Mouse (Mus musculus) retina, adult 2 months (tissue): ENCODE measurements around the gene Brap.
"Not testable (repeated sequence)": the region's sequence is repeated elsewhere in the genome, so short reads cannot be mapped to it uniquely, and the experiment has no call there.

Experiments
- DNase-seq: peaks from one replicate; pipeline ENCODE4 v3.0.0-alpha.2; 2012; ENCODE audit warnings: low read depth, low spot score

Gene Brap

GRCm38 (mm10) chr5:121668411-121668810, 8.0 kb downstream of the Brap start:
- DNase-seq = no peak

- DNase-seq = no peak
These were observed 10.0 kb downstream of the Brap start for GRCm38 (mm10) chr5:121670412-121670811.

GRCm38 (mm10) chr5:121682250-121682649, 21.9 kb downstream of the Brap start:
- DNase-seq = no peak

GRCm38 (mm10) chr5:121685495-121685894, 25.1 kb downstream of the Brap start:
- no peak for DNase-seq

- no peak for DNase-seq
These were observed 25.9 kb downstream of the Brap start for GRCm38 (mm10) chr5:121686113-121686898.

GRCm38 (mm10) chr5:121690482-121691211, 30.3 kb downstream of the Brap start:
- no peak for DNase-seq

- DNase-seq = not testable (repeated sequence)
These were observed 31.1 kb downstream of the Brap start for GRCm38 (mm10) chr5:121691436-121691835.

GRCm38 (mm10) chr5:121692897-121693296, 32.5 kb downstream of the Brap start:
- no peak for DNase-seq

- no peak for DNase-seq
These were observed 36.4 kb downstream of the Brap start for GRCm38 (mm10) chr5:121696761-121697160.

- DNase-seq = no peak
These were observed 39.5 kb downstream of the Brap start for GRCm38 (mm10) chr5:121699891-121700290.

- no peak for DNase-seq
These were observed 40.1 kb downstream of the Brap start for GRCm38 (mm10) chr5:121700496-121700895.

- no peak for DNase-seq
These were observed 40.9 kb downstream of the Brap start for GRCm38 (mm10) chr5:121701111-121701769.

- no peak for DNase-seq
These were observed 43.0 kb downstream of the Brap start for GRCm38 (mm10) chr5:121703341-121703740.

GRCm38 (mm10) chr5:121704512-121705248, 44.3 kb downstream of the Brap start:
- no peak for DNase-seq

- DNase-seq = no peak
These were observed 50.0 kb downstream of the Brap start for GRCm38 (mm10) chr5:121710402-121710801.

GRCm38 (mm10) chr5:121710851-121711173, 50.4 kb downstream of the Brap start:
- DNase-seq = no peak

GRCm38 (mm10) chr5:121711174-121711927, 51.0 kb downstream of the Brap start, which contains the start of gene Atxn2:
Atxn2 (plus strand) TSS chr5:121711337.
- peak; percentile 72 for DNase-seq

- no peak for DNase-seq
These were observed 51.5 kb downstream of the Brap start for GRCm38 (mm10) chr5:121711928-121712231.

- no peak for DNase-seq
These were observed 52.0 kb downstream of the Brap start for GRCm38 (mm10) chr5:121712232-121712933.

- DNase-seq = no peak
These were observed 52.7 kb downstream of the Brap start for GRCm38 (mm10) chr5:121712934-121713538.
